Mouse (Mus musculus) frontal cortex, postnatal 36 days (tissue): ENCODE results near the gene Polr3gl.

Experiments
- DNase-seq, 2 experiments: peaks; one replicate each; pipeline ENCODE4 v3.0.0; 2022; ENCODE audit warnings: low spot score in 2 of 2

Gene Polr3gl

DNA sequence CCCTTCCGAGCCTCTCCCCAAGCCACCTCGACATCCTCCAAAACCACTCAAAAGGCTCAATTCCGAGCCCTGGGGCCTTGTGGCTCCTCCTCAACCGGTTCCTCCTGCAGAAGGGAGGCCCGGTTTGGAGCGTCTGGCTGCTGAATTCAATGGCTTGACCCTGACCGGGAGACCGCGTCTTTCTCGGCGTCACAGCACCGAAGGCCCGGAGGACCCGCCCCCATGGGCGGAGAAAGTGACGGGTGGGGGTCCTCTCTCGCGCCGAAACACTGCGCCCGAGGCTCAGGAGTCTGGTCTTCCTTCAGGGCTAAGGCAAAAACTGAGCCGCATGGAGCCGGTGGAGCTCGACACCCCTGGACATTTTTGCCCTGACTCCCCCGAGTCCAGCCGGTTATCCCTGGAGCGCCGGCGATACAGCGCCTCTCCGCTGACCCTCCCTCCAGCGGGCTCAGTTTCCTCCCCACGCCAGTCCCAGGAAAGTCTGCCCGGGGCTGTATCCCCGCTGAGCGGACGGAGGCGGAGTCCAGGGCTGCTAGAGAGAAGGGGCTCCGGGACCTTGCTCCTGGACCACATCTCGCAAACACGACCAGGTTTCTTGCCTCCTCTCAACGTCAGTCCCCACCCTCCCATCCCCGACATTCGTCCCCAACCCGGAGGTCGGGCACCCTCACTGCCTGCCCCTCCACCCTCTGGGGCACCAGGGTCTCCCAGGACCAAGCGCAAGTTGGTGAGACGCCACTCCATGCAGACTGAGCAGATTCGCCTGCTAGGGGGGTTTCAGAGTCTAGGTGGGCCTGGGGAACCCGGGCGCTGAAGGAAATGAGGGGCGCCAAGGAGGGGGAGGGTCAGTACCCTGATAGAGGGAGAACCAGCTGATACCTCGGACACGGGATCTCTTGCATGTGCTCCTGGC, 4.4 kb upstream of the Polr3gl start:
- peak in 1 of 2 experiments; percentile 53 for DNase-seq

DNA sequence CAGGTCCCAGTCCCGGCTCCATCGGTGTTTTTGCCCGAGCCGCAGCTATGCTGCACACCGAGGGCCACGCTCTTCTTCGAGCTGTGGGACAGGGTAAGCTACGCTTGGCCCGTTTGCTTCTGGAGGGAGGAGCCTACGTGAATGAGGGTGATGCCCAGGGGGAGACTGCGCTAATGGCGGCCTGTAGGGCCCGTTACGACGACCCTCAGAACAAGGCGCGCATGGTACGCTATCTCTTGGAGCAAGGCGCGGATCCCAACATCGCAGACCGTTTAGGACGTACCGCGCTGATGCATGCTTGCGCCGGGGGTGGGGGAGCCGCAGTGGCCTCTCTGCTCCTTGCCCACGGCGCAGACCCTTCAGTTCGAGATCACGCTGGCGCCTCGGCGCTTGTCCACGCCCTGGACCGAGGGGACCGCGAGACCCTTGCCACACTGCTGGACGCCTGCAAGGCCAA, 3.5 kb upstream of the Polr3gl start:
- peak in 1 of 2 experiments; percentile 53 for DNase-seq

DNA sequence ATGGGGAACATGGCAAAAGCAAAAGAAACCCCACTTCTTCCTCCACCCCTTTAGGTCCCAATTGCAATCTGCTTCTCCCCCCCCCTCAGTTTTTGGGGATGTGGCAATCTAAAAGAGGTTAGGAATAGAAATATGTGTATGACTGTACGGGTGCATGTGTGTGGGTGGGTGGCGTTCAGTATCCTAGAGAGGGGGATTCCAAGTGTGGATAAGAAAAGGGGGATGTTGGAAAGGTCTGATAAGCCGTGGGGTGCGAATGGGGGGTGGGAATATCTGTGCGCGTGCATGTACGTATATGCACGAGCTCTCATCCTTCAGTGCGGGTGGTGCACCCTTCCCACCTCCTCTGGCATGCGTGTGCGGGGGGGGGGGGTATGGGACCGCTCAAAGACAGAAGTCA, 2.9 kb upstream of the Polr3gl start:
- peak in 1 of 2 experiments; percentile 39 for DNase-seq

DNA sequence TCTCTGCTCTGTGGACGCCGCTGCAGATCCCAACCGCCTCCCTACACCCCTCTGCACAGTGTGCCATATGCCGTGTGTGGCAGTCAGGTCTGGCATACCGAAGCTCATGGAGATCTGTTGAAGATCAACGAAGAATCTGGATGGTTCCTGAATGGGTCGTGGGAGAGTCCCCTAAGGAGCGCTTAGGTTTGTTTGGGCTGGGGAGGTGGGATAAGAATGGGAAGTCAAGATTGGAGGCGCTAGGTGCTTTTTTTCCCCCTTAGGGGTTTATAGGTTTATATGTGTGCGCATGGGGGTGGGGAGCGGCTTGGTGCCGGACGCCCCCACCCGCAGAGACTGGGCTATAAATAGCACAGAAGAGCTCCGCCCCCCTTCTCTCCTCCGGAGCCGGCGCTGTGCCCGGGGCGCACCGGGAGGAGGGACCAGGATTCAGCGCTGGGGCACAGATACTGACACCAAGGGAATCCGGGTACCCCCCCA, 2.3 kb upstream of the Polr3gl start, which contains the start of gene Ankrd34a:
TSS of gene Ankrd34a (plus strand) at position 409 of the 480 bp plus-strand sequence.
- peak; percentile 83 to 88 for DNase-seq

DNA sequence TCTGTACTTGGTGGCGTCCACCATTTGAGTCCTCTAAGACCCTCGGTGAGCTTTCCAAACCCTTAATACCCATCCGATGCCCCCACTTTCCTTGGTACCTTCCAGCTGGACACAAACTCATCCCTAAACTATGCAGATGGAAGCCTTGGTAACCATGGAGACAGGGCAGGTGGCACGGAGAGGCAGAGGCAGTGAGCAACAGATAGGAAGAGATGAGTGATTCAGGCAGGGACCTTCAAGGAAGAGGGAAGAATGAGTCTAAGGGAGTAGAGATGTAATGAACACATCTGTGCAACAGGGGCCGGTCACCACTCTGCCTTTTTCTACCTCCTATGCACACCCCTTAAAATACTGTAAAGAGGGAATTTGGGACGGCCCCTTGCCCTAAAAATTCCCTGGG, 1.7 kb upstream of the Polr3gl start:
- DNase-seq = peak in 1 of 2 experiments; percentile 59

DNA sequence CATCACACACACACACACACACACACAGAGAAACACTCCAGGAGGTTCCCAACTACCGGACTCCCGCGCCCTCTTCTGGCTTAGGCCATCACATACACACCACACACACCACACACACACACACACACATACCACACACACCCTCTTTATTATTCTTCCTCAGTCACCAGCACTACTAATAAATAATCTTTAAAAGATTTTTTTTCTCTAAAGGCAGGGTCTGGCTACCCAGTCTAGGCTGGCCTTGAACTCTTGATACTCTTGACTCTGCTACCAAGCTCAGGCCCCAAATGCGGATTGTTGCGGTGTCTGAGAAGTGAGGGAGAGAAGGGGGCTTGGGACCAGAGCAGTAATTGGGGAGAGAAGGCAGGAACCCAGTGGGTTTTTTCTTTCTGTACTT, 870 bp upstream of the Polr3gl start:
- DNase-seq = no peak

DNA sequence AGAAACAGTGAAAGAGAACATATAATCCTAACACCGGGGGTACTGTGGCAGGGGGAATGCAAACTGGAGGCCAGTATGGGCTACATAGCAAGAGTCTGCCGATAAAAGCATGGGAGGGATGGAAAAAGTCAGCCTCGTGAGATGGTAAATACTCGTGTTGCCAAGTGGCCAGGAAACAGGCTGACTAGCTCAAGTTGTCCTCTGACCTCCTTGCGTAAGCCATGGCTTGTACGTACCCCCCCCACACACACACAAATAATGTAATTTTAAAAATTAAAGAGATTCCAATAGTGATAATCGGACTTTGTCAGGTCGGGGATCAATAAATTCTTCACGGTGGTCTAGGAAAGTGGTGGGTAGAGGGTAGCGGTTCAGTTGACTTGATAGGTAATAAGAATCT, 607 bp downstream of the Polr3gl start:
- DNase-seq = no peak

DNA sequence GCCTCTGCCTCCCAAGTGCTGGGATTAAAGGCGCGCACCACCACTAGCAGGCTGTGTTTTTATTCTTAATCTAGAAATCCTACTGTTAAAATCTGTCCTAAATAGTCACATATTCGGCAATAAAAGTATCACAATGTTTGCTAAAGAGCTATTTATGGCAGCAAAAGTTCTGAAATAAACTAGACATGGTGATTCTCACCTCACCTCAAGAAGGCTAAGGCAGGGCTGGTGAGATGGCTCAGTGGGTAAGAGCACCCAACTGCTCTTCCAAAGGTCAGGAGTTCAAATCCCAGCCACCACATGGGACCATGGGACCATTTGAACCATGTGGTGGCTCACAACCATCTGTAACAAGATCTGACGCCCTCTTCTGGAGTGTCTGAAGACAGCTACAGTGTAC, 3.3 kb downstream of the Polr3gl start:
- no peak for DNase-seq

DNA sequence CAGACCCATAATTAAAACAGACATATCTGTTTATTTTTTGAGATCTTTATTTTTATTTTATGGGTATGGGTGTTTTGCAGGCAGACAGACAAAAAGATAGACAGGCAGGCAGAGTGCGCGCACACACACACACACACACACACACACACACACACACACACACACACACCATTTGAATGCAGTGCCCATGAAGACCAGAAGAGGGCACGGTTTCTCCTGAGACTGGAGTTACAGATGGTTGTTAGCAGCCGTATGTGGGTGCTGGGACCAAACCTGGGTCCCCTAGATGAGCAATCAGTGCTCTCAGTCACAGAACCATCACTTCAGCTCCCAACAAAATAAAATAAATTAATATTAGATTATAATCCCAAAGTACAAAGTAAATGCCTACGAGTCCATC, 10.6 kb downstream of the Polr3gl start:
- DNase-seq = no peak

DNA sequence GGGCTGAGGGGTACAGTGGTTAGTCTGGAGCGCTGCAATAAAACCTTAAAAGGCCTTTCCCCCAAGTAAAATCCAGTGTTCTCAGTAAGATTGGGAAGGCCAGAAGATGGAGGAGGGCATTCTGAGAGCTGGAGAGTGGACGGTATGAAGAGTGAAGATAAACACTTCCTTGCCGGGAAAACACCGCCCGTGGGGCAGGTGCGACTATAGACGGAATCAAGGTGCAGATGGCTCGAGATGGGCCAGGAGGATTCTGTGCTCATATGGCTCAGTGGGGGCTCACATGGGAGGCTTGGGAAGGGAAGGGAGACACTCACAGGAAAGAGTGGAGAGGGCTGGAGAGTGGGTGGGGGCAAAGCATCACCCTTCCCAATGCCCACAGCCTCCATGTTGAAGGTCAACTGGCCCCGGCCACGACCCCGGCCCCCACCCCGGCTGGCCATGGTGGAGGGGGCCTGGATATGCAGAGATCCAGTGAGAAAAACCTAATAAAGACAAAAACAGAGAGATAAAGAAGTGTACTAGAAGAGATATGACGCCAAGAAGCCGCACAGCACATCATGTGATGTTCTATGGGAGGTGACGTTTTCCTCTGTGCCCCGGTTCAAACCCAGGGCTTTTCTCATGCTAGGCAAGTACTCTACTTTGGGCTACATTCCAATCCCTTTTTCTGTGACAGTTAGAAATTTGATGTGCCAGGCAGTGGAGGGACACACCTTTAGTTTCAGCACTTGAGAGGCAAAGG, 12.0 kb downstream of the Polr3gl start:
- no peak for DNase-seq

DNA sequence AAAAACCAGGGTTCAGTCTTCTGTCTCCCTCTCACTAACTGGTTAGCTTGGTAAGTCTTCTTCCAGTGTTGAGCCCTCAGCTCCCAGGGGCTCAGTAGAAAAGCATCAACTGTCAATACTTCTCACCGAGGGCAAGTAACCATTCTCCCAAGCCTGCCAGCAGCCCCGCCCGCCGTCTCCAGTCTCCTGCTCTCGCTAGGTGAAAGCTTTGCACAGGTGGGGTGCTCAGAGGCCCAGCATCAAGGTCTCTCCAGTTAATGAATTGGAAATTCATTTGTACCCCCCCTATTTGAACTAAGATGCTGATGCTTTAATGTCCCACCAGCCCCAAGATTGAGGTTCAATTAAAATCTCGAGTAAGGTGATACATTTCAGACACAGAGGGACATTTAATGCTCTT, 12.8 kb downstream of the Polr3gl start:
- no peak for DNase-seq

DNA sequence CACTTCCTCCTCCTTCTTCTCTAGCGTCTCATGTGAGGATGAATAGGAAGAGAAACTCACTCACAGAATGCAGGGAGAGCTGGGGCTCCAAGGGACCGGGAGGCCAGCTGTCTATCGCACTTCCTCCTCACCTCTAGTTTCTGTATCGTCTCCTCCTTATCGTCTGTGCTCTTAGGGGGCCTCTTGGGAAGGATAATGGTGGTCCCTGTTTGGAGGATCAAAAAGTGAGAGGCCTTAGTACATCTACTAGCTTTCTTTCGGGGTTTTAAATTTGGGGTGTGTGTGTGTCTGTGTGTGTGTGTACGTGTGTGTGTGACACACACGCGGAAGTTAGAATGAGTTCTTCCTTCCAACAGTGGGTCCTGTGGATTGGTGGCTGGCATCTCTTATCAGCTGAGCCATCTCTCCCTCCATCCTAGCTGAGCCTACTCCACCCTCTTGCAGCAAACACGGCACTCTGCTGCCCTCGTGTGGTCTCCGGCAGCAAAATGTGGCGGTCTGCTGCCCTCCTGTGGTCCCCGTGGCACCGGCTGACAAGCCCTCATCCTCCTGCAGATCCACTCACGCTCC, 14.0 kb downstream of the Polr3gl start:
- DNase-seq = peak; percentile 92 to 94

DNA sequence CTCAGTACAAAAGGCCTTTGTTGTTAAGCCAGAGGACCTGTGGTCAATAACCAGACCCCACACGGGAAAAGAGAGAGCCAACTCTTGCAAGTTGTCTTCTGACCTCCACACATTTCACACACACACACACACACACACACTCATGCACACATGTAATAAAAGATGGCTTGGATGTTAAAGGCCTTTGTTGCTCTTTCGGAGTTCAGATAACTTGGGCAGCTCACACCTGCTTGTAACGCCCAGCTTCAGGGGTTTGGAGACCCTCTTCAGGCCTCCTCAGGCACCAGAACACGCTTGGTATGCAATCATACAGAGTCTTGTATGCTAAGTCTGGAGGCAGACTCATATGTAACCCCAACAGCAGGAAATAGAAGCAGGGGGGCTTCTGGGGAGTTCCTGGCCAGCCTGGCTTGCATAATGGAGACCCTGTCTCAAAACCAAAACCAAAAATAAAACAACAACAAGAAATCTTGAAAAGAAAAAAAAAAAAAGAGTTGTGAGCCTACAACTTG, 14.7 kb downstream of the Polr3gl start:
- no peak for DNase-seq

DNA sequence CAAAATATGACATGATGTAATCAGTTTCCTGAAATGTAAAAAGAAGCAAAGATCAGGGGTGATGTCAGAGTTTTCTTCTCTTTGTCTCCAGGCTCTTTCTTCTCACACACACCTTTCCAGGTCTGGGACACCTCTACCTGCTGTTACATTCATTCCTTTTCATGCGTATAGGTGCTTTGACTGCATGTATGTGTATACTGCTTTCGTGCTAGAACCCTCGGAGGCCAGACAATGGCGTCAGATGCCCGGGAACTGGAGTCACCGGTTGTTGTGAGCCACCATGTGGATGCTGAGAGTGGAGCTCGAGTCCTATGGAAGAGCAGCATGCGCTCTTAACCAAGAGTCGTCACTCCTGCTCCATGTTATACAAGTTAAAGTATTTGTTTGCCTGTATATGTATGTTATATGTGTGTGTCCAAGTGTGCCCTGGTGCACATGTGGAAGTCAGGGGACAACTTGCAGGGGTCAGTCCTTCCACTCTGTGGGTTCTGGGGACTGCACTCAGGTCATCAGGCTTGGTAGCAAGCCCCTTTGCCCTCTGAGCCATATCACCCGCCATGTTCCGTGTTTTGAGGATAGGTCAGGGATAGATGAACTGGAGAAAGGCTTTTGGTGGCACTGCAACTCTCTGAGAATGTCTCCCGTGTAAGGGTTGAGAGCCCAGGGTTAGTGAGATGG, 15.3 kb downstream of the Polr3gl start:
- DNase-seq = no peak

DNA sequence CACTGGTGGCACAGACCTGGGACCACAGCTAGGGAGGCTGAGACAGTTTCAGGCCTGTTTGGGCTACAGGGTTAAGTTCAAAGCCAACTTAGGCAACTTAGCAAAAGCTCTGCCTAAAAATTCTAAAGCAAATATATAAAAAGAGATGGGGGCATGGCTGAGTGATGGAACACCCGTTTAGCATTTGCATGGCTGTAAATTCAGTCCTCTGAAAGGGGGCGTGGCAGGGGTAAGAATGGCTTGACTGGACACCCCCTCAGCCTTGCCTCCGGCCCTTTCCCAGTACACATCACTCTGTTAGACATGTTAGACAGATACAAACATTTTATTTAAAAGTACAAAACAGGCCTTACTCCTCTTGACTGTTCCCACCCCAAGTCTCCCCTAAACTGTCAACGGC, 16.4 kb downstream of the Polr3gl start:
- DNase-seq = no peak

DNA sequence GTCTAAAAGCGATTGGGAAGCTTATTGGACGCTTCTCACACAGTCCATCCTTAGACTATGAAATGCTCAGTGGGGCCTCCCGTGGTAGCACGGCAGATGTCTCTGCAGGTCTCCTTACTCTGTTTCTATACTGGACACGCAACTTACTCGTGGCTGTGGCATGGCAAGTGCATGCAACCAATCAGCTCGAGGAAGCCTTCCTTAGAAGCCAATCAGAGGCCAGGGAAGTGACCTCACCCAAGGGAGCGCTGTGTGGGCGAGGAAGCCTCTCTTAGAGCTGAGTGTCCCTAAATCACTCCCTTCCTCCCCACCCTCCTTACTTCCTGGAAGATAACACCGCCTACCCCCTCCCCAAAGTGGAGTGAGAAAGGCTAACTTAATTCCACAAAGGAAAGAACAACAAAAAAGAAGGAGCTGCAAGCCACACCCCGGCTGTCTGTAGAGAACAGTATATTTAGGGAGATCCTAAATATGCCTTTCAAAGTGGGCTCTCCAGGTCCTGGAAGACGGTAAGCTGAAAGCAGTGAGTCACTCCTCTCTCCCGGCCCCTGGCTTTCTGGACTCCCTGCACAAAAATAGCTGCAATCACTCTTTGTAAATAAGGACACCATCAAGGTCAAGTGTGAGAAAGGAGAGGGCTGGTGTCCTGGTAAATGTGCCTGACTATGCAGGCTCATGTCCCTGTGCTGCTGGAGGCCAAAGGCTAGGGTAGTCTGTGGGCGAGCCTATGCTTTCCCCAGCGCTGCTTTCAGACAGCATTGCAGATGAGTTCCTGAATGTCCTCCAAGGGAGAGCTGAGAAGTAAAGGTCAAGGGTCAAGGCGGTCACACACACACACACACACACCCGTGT, 17.1 kb downstream of the Polr3gl start, which contains the start of gene Gm16253:
TSS of gene Gm16253 (plus strand) at position 295 of the 852 bp plus-strand sequence.
- peak; percentile 88 to 96 for DNase-seq

DNA sequence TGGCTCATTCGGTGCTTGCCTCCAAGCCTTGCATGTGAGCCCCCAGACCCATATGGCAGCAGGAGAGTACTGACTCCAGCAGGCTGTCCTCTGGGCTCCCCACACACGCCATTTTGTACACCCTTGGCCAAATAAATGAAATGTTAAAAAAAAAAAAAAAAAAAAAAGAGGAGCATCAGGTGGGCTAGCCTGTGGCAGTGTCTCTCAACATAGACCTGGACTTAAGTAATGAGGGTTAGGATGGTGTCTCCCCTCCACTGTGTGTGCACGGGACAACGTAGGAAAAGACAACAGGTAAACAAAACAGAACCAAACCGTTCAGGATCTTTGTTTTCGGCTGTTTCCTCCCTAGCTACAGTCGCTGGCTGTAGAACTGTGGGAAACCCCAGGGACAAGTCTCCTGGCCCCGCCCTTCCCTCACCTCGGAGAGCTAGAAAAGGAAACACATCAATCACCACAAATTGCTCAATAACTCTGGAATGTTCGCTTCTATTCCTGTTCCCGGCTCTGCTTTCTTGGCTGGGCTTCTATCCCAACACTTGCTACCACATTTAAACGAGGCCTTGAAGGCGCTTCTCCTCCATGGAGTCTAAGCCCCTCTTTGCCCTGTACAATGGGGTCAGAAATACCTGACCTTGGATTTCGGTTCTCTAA, 17.8 kb downstream of the Polr3gl start:
- no peak for DNase-seq

DNA sequence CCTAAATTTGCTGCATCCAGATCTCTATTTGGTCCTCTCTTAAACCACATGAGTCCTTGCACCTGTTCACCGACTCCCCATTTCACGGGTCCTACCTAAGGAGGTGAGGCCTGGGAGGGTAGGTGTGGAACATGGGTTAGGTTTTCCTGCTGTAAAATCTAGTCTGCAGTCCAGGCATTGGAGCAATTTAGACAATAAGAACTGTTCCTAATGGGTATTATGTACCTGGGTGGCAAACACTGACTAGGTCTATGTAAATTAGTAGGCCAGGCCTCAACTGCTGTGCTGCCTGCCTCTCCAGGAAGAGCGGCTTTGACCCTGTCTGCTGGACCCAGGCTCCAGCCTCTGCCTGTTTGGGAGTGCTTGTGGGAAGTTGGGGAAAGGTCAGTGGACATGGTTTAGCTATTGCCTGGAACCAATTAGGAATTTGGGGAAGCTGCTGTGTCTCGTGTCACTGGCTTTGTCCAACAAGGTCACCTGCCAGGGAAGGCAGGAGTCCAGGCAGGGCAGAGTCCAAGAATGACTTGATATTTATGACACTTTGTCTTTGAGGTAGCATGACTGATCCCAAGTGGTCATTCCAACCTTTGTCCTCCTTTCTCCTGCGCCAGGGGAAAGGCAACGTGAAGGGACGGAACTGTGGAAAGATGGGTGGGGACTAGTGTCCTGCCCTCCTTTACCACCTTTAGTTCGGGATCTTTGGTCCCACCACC, 18.6 kb downstream of the Polr3gl start:
- DNase-seq = no peak
